Mouse (Mus musculus): Measurements from ENCODE around the gene Ntrk2.

The Ntrk2 gene

GRCm38 (mm10) chr13:58923496-58923895 lies 117.1 kb downstream of the Ntrk2 start:
- no peak for DNase-seq (ENCODE audit: extremely low read depth, low read depth)

GRCm38 (mm10) chr13:58924486-58924885 lies 118.1 kb downstream of the Ntrk2 start:
- DNase-seq (ENCODE audit: extremely low read depth, low read depth) = no peak

- DNase-seq (ENCODE audit: extremely low read depth, low read depth) = no peak
These were observed 120.8 kb downstream of the Ntrk2 start for GRCm38 (mm10) chr13:58927186-58927585.

GRCm38 (mm10) chr13:58927656-58928226 lies 121.4 kb downstream of the Ntrk2 start:
- DNase-seq (ENCODE audit: extremely low read depth, low read depth) = no peak

GRCm38 (mm10) chr13:58928668-58929436 lies 122.5 kb downstream of the Ntrk2 start:
- DNase-seq (ENCODE audit: extremely low read depth, low read depth) = no peak

- DNase-seq (ENCODE audit: extremely low read depth, low read depth) = no peak
These were observed 123.8 kb downstream of the Ntrk2 start for GRCm38 (mm10) chr13:58930161-58930560.

- DNase-seq (ENCODE audit: extremely low read depth, low read depth) = no peak
These were observed 126.8 kb downstream of the Ntrk2 start for GRCm38 (mm10) chr13:58933126-58933525.

GRCm38 (mm10) chr13:58934576-58935110 lies 128.3 kb downstream of the Ntrk2 start:
- no peak for DNase-seq (ENCODE audit: extremely low read depth, low read depth)

- no peak for DNase-seq (ENCODE audit: extremely low read depth, low read depth)
These were observed 129.7 kb downstream of the Ntrk2 start for GRCm38 (mm10) chr13:58935956-58936495.

- DNase-seq (ENCODE audit: extremely low read depth, low read depth) = no peak
These were observed 131.5 kb downstream of the Ntrk2 start for GRCm38 (mm10) chr13:58937884-58938283.

GRCm38 (mm10) chr13:58938464-58938863 lies 132.1 kb downstream of the Ntrk2 start:
- DNase-seq (ENCODE audit: extremely low read depth, low read depth) = no peak

- no peak for DNase-seq (ENCODE audit: extremely low read depth, low read depth)
These were observed 133.8 kb downstream of the Ntrk2 start for GRCm38 (mm10) chr13:58940208-58940607.

GRCm38 (mm10) chr13:58940798-58941197 lies 134.4 kb downstream of the Ntrk2 start:
- no peak for DNase-seq (ENCODE audit: extremely low read depth, low read depth)

- DNase-seq (ENCODE audit: extremely low read depth, low read depth) = no peak
These were observed 139.4 kb downstream of the Ntrk2 start for GRCm38 (mm10) chr13:58945781-58946180.

- DNase-seq (ENCODE audit: extremely low read depth, low read depth) = no peak
These were observed 140.2 kb downstream of the Ntrk2 start for GRCm38 (mm10) chr13:58946589-58946988.

GRCm38 (mm10) chr13:58947056-58947455 lies 140.7 kb downstream of the Ntrk2 start:
- DNase-seq (ENCODE audit: extremely low read depth, low read depth) = no peak

- no peak for DNase-seq (ENCODE audit: extremely low read depth, low read depth)
These were observed 148.0 kb downstream of the Ntrk2 start for GRCm38 (mm10) chr13:58954331-58954730.

- no peak for DNase-seq (ENCODE audit: extremely low read depth, low read depth)
These were observed 148.4 kb downstream of the Ntrk2 start for GRCm38 (mm10) chr13:58954764-58955163.

GRCm38 (mm10) chr13:58955237-58955777 lies 148.9 kb downstream of the Ntrk2 start:
- no peak for DNase-seq (ENCODE audit: extremely low read depth, low read depth)

GRCm38 (mm10) chr13:58958171-58958904 lies 152.0 kb downstream of the Ntrk2 start:
- DNase-seq (ENCODE audit: extremely low read depth, low read depth) = no peak

- no peak for DNase-seq (ENCODE audit: extremely low read depth, low read depth)
These were observed 154.0 kb downstream of the Ntrk2 start for GRCm38 (mm10) chr13:58960321-58960720.

Measured in MEL-GATA-1-ER (cell line).